Mouse (Mus musculus): Measurements from ENCODE around the gene 4930415O20Rik.

GRCm38 (mm10) chr15:98595049-98595448, 24.2 kb downstream of the 4930415O20Rik start:
- no peak for TF ChIP-seq CTCF (IDR thresholded peaks at IDR 0.05; ENCODE audit: control insufficient read depth, insufficient read depth, insufficient replicate concordance, low read depth, low read length)
- no peak for TF ChIP-seq POLR2A (IDR thresholded peaks at IDR 0.05; ENCODE audit: control insufficient read depth, low read depth, low read length)
